Mouse (Mus musculus) bone marrow, adult 2 months (tissue): ENCODE results near the gene Bst2. TPM values are rescaled to one million over a fixed set of nuclear protein-coding genes. Genes with fewer than 3 reads are reported as not detected.

Source experiments
- H3K27ac ChIP-seq: fragments of 200-500 bp; 2 replicates; pipeline ENCODE4 v1.5.1; 2012; ENCODE audit warnings: low read depth, mild to moderate bottlenecking, control low read depth, inconsistent platforms, low read length; ENCODE audit not compliant: control insufficient read depth, poor library complexity, insufficient read depth
- H3K4me1 ChIP-seq: fragments of 200-500 bp; 2 replicates; pipeline ENCODE4 v1.6.1; 2011; ENCODE audit warnings: low read length; ENCODE audit not compliant: control insufficient read depth, insufficient read depth
- H3K4me3 ChIP-seq: fragments of 200-500 bp; replicated peaks from 2 replicates; pipeline ENCODE3; 2011; ENCODE audit warnings: mild to moderate bottlenecking, low read depth, low read length, control low read depth; ENCODE audit not compliant: control insufficient read depth
- CTCF ChIP-seq: fragments of 200-500 bp; IDR thresholded peaks from 2 replicates; pipeline ENCODE4 v1.5.1; 2011; ENCODE audit warnings: low read length, control low read depth; ENCODE audit not compliant: control insufficient read depth, insufficient read depth
- POLR2A ChIP-seq: fragments of 200-500 bp; IDR thresholded peaks from 2 replicates; pipeline ENCODE4 v1.6.1; 2011; ENCODE audit warnings: low read depth, mild to moderate bottlenecking, control low read depth, low read length, borderline replicate concordance; ENCODE audit not compliant: control insufficient read depth
- WGBS: fragments of 180-500 bp; shearing (Covaris S2); methylation state at CpG from one replicate; pipeline ENCODE4 v1.1.7; 2018; 5-methylcytosine and 5-hydroxymethylcytosine counted together
- polyA plus RNA-seq: library from polyadenylated mRNA; stranded (reverse); fragments of >200 nt; gene quantifications from 2 replicates; pipeline ENCODE4 v1.2.4, GENCODE M21; 2011; ENCODE audit warnings: low replicate concordance; ENCODE audit not compliant: missing spikeins, insufficient read depth, insufficient read length

Gene Bst2
- polyA plus RNA-seq, 1 experiment = 103 TPM

DNA sequence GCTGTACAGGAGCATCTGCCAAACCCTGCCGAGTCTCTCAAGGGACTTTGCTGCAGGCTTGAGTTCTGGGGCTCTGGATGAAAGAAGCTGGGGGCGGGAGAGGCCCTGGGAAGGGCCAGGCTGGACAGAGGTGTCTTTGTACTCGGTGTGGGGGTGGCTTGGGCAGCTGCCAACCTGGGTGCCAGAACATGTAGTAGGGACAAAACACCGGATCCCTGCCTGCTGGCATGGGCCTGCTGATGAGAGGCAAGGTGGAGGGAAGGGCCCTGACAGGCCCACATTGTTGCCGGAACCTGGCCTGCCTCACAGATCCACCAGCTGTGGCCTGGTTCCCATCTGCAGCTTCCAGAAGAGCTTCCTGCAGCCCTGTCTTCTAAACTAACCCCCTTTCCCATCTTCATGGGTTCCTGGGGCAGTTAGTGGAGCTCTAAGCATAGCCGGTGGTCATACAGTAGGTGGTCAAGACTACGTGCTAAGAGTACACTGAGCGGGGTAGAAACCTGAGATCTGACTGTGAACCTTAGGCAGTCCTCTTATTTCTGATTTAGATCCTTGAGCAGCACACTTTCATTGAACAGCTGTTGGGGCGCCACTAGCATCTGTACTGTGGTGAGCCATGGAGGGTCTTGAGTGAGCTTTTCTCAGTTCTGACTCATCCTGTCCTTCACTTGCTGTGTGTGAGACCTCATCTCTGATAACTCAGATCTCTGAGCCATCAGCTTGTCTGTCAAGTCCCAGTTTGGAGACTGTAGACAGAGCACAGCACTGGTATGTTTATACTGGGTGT lies 35.8 kb upstream of the Bst2 start:
- no peak for TF ChIP-seq POLR2A
- TF ChIP-seq CTCF = no peak
- WGBS = 90% methylated on average over 9 of the region's 9 CpGs
- H3K4me3 ChIP-seq = no peak overlapping the region
- H3K27ac ChIP-seq = no peak overlapping the region
- peaks cover 3% of the 10 kb centered on the region for H3K4me1 ChIP-seq

DNA sequence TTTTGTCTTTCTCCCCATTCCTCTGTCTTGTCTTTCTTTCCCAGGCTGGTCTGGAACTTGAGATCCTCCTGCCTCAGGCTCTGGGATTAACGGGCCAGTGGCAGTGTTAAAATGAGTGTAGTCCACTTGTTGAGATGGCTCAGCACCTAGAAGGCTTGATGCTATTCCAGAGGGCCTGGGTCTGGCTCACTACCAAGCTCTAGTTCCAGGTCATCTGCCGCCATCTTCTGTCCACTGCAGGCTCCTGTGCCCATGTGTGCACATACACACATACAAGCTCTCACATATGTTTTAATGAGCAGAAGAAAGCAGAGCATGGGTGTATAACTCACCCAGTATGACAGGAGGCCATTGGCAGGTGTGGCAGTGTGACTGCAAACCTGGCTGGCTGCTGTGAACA lies 34.8 kb upstream of the Bst2 start:
- no peak overlapping the region for H3K4me3 ChIP-seq
- no peak overlapping the region for H3K27ac ChIP-seq
- H3K4me1 ChIP-seq = peaks cover 3% of the 10 kb centered on the region
- WGBS = 76% methylated on average over 2 of the region's 2 CpGs
- TF ChIP-seq POLR2A = no peak
- TF ChIP-seq CTCF = no peak

DNA sequence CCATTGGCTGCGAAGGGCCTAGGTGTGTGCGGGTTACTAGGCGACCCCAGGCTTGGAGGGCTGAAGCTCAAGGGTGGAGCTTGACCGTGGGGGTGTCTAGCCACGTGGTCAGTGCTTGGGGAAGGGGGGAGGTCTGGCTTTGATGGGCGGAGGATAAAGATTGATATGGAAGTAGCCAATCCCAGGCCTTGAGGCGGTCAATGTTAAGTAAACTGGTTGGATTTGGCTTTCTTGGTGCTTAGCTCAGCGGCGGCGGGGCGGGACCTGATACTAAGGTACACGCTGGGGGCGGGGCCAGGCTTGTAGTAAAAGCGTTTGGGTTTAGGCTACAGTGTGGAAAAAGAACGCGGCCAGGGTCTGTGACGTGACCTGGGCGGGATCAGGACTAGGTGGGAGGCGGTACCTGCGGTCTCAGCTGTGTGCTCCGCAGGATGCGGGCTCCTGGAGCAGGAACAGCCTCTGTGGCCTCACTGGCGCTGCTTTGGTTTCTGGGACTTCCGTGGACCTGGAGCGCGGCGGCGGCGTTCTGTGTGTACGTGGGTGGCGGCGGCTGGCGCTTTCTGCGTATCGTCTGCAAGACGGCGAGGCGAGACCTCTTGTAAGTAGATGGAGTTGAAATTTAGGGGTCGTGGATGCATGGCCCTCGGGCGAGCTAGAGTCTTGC lies 33.2 kb upstream of the Bst2 start:
- under 1% methylated on average over 41 of the region's 41 CpGs for WGBS
- Histone ChIP-seq H3K4me3 (peak overlapping the region; percentile 79), H3K4me1 (peaks cover 3% of the 10 kb centered on the region), H3K27ac (no peak overlapping the region)
- TF ChIP-seq CTCF (no peak), POLR2A (no peak)

- H3K27ac ChIP-seq = no peak overlapping the region
- WGBS = 6% methylated on average over 51 of the region's 51 CpGs
- peaks cover 3% of the 10 kb centered on the region for H3K4me1 ChIP-seq
- peak overlapping the region; percentile 79 for H3K4me3 ChIP-seq
- no peak for TF ChIP-seq POLR2A
- no peak for TF ChIP-seq CTCF
Observed at GRCm38 (mm10) chr8:71569366-71570290, 32.4 kb upstream of the Bst2 start.

DNA sequence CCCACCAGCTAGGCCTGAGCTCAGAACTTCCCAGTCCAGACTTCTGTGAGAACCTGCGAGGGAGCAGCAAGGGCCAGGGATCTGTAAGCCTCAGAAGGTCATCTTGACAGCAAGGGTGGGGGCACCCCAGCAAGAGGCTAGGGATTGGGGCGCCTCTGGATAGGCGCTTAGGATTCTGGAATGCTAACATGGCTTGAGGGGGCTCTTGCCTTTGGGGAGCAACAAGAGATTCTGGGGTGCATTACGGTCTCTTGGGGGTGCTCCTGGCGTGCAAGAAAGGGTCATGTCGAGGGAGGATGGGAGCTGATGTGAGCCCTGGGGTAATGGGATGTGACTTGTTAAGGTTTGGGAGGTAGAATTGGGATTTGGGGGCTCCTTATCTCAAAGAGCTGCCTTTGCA lies 31.7 kb upstream of the Bst2 start:
- peaks cover 3% of the 10 kb centered on the region for H3K4me1 ChIP-seq
- TF ChIP-seq POLR2A = no peak
- no peak for TF ChIP-seq CTCF
- 69% methylated on average over 6 of the region's 6 CpGs for WGBS
- no peak overlapping the region for H3K27ac ChIP-seq
- H3K4me3 ChIP-seq = no peak overlapping the region

- Histone ChIP-seq H3K4me3 (peak within 1 kb of the TSS; percentile 79), H3K27ac (no peak within 1 kb of the TSS), H3K4me1 (peaks cover 3% of the 10 kb centered on the region)
- 41% methylated on average over 13 of the region's 13 CpGs for WGBS
- TF ChIP-seq POLR2A (no peak), CTCF (no peak)
Observed at GRCm38 (mm10) chr8:71568387-71568937, 31.2 kb upstream of the Bst2 start, which contains the start of gene Slc27a1. Gene Slc27a1 (plus strand): TSS chr8:71568882.

GRCm38 (mm10) chr8:71567587-71567986 lies 30.3 kb upstream of the Bst2 start:
- Histone ChIP-seq H3K4me1 (peaks cover 3% of the 10 kb centered on the region), H3K4me3 (no peak overlapping the region), H3K27ac (no peak overlapping the region)
- WGBS = 79% methylated on average over 7 of the region's 7 CpGs
- TF ChIP-seq CTCF (no peak), POLR2A (no peak)
